Mouse (Mus musculus): ENCODE data around the gene Ect2.

- no peak for TF ChIP-seq CTCF (IDR thresholded peaks at IDR 0.05; ENCODE audit: insufficient read depth, low read depth, low read length)
- no peak for TF ChIP-seq POLR2A (IDR thresholded peaks at IDR 0.05; ENCODE audit: insufficient read depth, low read depth, low read length)
Measured at GRCm38 (mm10) chr3:27193844-27194317, 40.2 kb upstream of the Ect2 start.

Data from olfactory bulb, adult 2 months (tissue).